Mouse (Mus musculus) pancreas, adult 10 weeks (tissue): ENCODE data around the gene Ankrd63. TPM values are rescaled to one million over a fixed set of nuclear protein-coding genes. Genes with fewer than 3 reads are reported as not detected.

Experiments
- polyA plus RNA-seq: library from polyadenylated mRNA; stranded (reverse); fragments of 350-450 nt; fragmentation: Illumina TruSeq; extraction: RNeasy Lipid Tissue Mini Kit (QIAGEN cat#74804); gene quantifications from one replicate; pipeline ENCODE4 v1.2.3, GENCODE M21; 2015; ENCODE audit warnings: low read depth, low replicate concordance; ENCODE audit not compliant: insufficient read depth

The Ankrd63 gene
- polyA plus RNA-seq: not detected

DNA sequence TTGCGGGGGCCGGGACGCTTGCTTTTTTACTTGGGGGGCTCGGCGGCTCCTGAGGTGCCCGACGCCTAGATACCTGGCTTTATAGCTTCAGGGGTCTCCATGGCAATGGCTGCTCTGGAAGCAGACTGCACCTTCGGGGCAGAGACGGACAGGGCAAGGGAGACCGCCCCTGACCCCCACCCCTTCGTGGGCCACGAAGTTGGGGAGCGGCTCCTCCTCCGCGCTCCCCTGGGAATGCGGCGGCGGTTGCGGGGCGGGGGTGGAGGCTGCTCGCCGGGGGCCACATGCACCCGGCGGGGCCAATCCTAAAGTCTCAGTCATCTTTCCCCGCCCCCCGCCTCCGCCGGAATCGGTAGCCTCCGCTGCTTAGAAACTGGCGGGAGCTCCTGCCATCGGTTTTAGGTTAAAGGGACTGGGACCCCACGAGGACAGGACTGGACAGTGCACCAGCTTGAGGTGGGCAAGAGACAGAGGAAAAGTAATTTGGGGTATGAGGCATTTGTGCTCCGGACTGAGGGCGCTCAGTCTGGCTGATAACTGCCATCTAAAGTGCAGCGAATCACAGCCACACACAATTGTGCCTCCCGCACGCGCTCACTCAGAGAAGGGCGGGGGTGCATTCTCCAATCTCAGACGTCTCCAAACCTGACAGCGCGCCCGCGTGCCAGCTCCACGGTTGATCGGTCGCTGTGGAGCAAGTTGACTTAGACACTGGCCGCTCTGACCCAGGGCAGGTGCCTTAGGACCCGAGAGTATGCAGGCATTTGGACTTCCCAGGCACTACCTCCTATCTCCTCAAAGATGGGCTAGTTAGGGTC lies at the start of gene Ankrd63:
Ankrd63 (minus strand) TSS at position 51 of the 818 bp plus-strand sequence.

DNA sequence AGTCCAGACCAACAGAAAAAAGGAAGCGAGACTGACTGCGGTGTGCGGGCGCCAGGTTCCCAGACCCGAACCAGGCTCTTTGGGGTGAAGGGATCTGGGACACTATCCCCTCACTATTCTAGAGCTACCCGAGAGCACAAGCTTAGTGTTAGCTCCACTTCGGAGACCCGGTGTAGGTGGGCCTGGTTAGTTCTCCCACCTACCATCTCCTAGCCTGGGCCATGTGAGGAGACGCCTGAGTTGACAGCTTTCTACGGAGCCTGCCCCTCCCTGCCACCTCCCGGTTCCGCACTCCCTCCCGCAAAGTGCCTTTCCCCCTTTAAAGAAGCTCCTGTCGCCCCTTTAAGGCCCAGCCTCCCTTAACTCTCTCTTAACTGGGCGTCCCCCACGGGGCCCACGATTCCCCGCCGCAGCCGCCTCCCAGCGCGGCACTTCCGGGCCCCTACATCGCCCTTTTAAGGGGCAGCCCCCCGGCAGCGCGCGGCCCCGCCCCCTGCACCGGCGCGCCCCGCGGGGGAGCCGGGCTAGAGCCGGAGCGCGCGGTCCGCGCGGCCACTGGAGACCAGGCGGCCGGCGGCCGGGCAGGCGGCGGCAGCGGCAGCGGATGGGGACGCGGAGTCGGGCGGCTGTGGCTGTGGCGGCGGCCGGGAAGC lies 41.6 kb upstream of the Ankrd63 start, which contains the start of gene Inafm2:
Inafm2 (plus strand) TSS at position 527 of the 653 bp plus-strand sequence.

DNA sequence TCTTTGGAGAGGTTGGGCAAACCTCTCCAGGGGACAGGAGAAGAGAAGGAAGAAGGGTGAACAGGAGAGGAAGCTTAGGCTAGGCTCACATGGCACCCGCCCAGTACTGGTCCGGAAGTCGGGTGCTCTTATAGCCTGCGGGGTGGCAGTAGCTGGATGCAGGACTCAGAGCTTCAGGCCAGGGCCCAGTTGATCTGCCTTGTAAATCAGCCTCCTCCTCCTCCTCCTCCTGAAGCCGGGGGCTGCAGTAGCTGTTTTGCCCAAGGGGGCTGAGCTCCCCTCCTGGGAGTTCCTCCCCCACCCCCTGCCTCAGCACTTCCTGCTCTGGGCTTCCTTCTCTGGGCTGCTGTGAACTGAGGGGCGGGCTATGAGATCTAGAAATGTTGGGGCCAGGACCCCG lies 24.6 kb upstream of the Ankrd63 start, which contains the start of gene Plcb2:
Plcb2 (minus strand) TSS at position 102 of the 400 bp plus-strand sequence.

DNA sequence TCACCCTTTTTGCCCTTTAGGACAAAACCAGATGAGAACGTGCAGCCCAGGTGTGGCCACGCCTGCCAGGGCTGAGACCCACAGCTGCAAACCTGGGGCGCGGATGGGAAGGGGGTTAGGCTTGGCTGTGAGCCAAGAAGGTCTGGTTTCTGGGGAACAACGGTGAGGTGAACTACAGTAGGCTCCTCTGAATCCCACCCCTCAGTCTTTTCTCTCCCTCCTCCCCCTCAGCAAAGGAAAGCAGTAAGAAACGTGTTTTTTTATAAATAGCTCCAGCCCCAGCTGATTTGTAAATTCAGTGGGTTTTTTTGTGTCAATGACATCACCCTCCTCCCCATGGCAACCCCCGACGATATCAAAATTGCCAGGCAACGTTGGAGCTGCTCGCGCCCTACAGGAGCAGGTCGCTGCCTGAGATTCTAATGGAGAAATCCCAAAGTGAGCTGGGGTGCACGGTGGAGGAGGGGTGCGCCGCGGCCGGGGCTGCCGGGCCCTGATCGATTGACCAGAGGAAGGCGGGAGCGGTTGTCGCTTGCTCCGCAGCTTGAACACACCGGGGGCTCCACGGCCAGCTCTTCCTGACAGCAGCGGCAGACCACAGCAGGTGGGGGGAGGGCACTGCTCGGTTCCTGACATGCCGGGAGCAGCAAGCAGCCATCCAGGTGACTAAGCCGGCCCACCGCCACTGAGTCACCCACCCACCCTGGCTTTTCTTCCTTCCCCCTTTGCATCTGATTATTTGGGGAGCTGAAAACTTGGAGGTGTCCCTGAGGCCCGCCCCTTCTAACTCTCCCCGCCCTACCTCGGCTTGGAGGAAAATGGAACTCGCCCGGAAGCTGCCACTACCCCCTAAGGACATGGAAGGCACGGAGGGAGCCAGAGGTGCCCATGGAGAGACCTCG lies 40.6 kb downstream of the Ankrd63 start, which contains the start of gene Pak6:
Pak6 (plus strand) TSS at position 402 of the 902 bp plus-strand sequence.

Other genes starting within 250 kb of the Ankrd63 start
- gene Srp14, start 224.3 kb downstream of the Ankrd63 start, polyA plus RNA-seq: 39.4 TPM
- 2.7 TPM for gene Bmf, start 154.3 kb downstream of the Ankrd63 start, polyA plus RNA-seq
- 1.1 TPM for gene Bub1b, start 105.8 kb downstream of the Ankrd63 start, polyA plus RNA-seq
- 2.2 TPM for gene Pak6, start 40.7 kb downstream of the Ankrd63 start, polyA plus RNA-seq
- 0.33 TPM for gene Plcb2, start 24.5 kb upstream of the Ankrd63 start, polyA plus RNA-seq
- gene Inafm2, start 41.8 kb upstream of the Ankrd63 start, polyA plus RNA-seq: 2.5 TPM
- 4.7 TPM for gene Ccdc9b, start 58.7 kb upstream of the Ankrd63 start, polyA plus RNA-seq
- not detected for gene Phgr1, start 68.8 kb upstream of the Ankrd63 start, polyA plus RNA-seq
- 7.6 TPM for gene Disp2, start 75.8 kb upstream of the Ankrd63 start, polyA plus RNA-seq
- not detected for gene Knstrn, start 110.0 kb upstream of the Ankrd63 start, polyA plus RNA-seq
- 65.2 TPM for gene Ivd, start 158.0 kb upstream of the Ankrd63 start, polyA plus RNA-seq
- gene Bahd1, start 196.4 kb upstream of the Ankrd63 start, polyA plus RNA-seq: 3.0 TPM
- gene Chst14, start 222.5 kb upstream of the Ankrd63 start, polyA plus RNA-seq: 2.5 TPM